Mouse (Mus musculus): ENCODE measurements around the gene Gm3376.
"Not testable (repeated sequence)": the region's sequence is repeated elsewhere in the genome, so short reads cannot be mapped to it uniquely, and the experiment has no call there.

Gm3376 gene

DNA sequence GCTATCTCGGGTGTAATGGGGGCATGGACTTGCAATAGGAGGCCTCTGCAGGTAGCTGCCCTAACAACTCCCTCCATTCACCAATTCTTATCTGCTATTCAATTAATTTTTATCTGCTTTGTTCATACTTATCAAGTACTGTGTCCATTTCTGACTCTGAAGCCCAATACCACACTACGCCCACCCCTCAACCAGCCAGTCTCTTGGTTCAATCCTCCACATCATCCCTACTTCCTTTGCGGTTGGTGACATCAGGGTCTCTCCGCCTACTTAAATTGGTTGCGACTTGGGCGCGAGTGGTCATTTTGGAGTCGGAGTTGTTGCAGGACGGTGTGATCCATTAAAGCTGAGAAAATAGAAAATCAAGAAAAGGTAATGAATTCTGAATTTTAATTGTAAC lies at the start of gene Gm3376:
Gene Gm3376, plus strand, starts transcription at position 301 of the 400 bp plus-strand sequence.
- DNase-seq: not testable (repeated sequence)

All from kidney, adult 18-20 months (tissue).